Mouse (Mus musculus) MEL (cell line): ENCODE results near the gene Satb1.

Experiments used
- BHLHE40 ChIP-seq: IDR thresholded peaks from 2 replicates; pipeline ENCODE4 v1.6.1; 2012; ENCODE audit warnings: low read depth, mild to moderate bottlenecking, inconsistent platforms, low read length, improper control_type of control experiment, borderline replicate concordance
- CTCF ChIP-seq, 3 experiments: IDR thresholded peaks in 2 of 3; conservative IDR thresholded peaks in 1 of 3; 2 replicates each; pipeline ENCODE4 v1.5.1; 2011 to 2012; ENCODE audit warnings: low read length in 3 of 3, low read depth in 2 of 3, mild to moderate bottlenecking in 2 of 3, improper control_type of control experiment in 1 of 3, inconsistent platforms in 1 of 3, mixed read lengths in 1 of 3, moderate library complexity in 1 of 3; ENCODE audit not compliant: control insufficient read depth in 1 of 3, insufficient read depth in 1 of 3, poor library complexity in 1 of 3, severe bottlenecking in 1 of 3
- ETS1 ChIP-seq: IDR thresholded peaks from 2 replicates; pipeline ENCODE4 v1.6.1; 2012; ENCODE audit warnings: low read depth, mild to moderate bottlenecking, inconsistent platforms, low read length, improper control_type of control experiment, moderate library complexity
- GABPA ChIP-seq: IDR thresholded peaks from 2 replicates; pipeline ENCODE4 v1.6.1; 2012; ENCODE audit warnings: low read depth, mild to moderate bottlenecking, inconsistent platforms, low read length, improper control_type of control experiment, moderate library complexity
- MAFK ChIP-seq: IDR thresholded peaks from 2 replicates; pipeline ENCODE4 v1.6.1; 2011; ENCODE audit warnings: low read depth, mild to moderate bottlenecking, low read length, improper control_type of control experiment, borderline replicate concordance
- MXI1 ChIP-seq: IDR thresholded peaks from 2 replicates; pipeline ENCODE4 v1.6.1; 2011; ENCODE audit warnings: mild to moderate bottlenecking, low read depth, low read length, improper control_type of control experiment
- MYB ChIP-seq: IDR thresholded peaks from 2 replicates; pipeline ENCODE4 v1.6.1; 2011; ENCODE audit warnings: mild to moderate bottlenecking, low read depth, low read length, improper control_type of control experiment
- NRF1 ChIP-seq: IDR thresholded peaks from 2 replicates; pipeline ENCODE4 v1.6.1; 2014; ENCODE audit warnings: low read depth, mild to moderate bottlenecking, inconsistent platforms, low read length, improper control_type of control experiment, moderate library complexity; ENCODE audit not compliant: poor library complexity, insufficient read depth, severe bottlenecking
- POLR2A ChIP-seq, 2 experiments: IDR thresholded peaks; 2 replicates each; pipeline ENCODE4 v1.6.1; 2011 to 2012; ENCODE audit warnings: low read length in 2 of 2, mild to moderate bottlenecking in 2 of 2, control low read depth in 1 of 2, improper control_type of control experiment in 1 of 2, low read depth in 1 of 2, moderate library complexity in 1 of 2; ENCODE audit not compliant: control insufficient read depth in 1 of 2, insufficient read depth in 1 of 2, poor library complexity in 1 of 2
- POLR2AphosphoS5 ChIP-seq: IDR thresholded peaks from 2 replicates; pipeline ENCODE4 v1.6.1; 2012; ENCODE audit warnings: low read depth, borderline replicate concordance, mild to moderate bottlenecking, inconsistent platforms, low read length, moderate library complexity, mixed read lengths

DNA sequence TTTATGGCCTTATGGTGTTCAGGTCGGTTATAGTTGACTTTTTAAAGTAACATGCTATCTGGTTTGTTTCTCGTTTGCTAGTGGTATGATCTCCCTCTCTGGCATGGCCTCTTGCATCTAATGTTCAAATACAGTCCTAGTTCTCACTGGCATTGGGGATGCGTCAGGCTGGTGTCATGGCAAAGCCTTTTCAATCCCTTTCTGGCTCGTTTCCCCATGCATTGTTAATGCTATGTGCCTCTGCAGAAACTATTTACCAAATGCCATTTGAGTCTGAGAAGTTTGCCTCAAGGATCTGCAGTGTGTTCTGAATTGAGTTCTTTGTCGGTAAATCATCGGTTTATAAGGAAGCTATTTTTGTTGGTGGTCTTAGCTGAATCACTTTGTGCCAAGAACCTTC lies 137.4 kb downstream of the Satb1 start:
- TF ChIP-seq MYB = no peak
- TF ChIP-seq MAFK = no peak
- TF ChIP-seq ETS1 = no peak
- TF ChIP-seq GABPA = no peak
- no peak for TF ChIP-seq POLR2A (IDR thresholded peaks at IDR 0.05; ENCODE audit: control insufficient read depth in 1 of 2, insufficient read depth in 1 of 2, low read depth in 1 of 2, low read length in 2 of 2, poor library complexity in 1 of 2)
- TF ChIP-seq POLR2AphosphoS5 = no peak
- TF ChIP-seq NRF1 = no peak
- TF ChIP-seq CTCF (IDR thresholded peaks at IDR 0.05 in 2 of 3, conservative IDR thresholded peaks at IDR 0.05 in 1 of 3; ENCODE audit: control insufficient read depth in 1 of 3, insufficient read depth in 1 of 3, low read depth in 2 of 3, low read length in 3 of 3, poor library complexity in 1 of 3, severe bottlenecking in 1 of 3) = no peak
- TF ChIP-seq MXI1 = no peak
- TF ChIP-seq BHLHE40 = no peak
